Mouse (Mus musculus) ovary, adult 18-20 months (tissue): ENCODE measurements around the gene Fam227a.

Experiments used
- DNase-seq: peaks from one replicate; pipeline ENCODE4 v3.0.0; 2022; ENCODE audit warnings: low spot score, mixed read lengths

Gene Fam227a

GRCm38 (mm10) chr15:79616729-79617128 lies 42.0 kb downstream of the Fam227a start:
- DNase-seq, result no peak

- no peak for DNase-seq
Measured at GRCm38 (mm10) chr15:79615501-79615900, 43.3 kb downstream of the Fam227a start.

GRCm38 (mm10) chr15:79609226-79609625 lies 49.5 kb downstream of the Fam227a start:
- no peak for DNase-seq

- no peak for DNase-seq
Measured at GRCm38 (mm10) chr15:79608214-79608613, 50.5 kb downstream of the Fam227a start.

- DNase-seq, result no peak
Measured at GRCm38 (mm10) chr15:79607757-79608156, 51.0 kb downstream of the Fam227a start.

- no peak for DNase-seq
Measured at GRCm38 (mm10) chr15:79606161-79606560, 52.6 kb downstream of the Fam227a start.

GRCm38 (mm10) chr15:79604990-79605665 lies 53.6 kb downstream of the Fam227a start, which contains the start of gene Dmc1:
Gene Dmc1 (minus strand): TSS chr15:79605109.
- DNase-seq, result peak; percentile 12

GRCm38 (mm10) chr15:79600176-79600575 lies 58.6 kb downstream of the Fam227a start:
- DNase-seq, result no peak

GRCm38 (mm10) chr15:79598715-79599114 lies 60.0 kb downstream of the Fam227a start:
- DNase-seq, result no peak

GRCm38 (mm10) chr15:79581581-79581980 lies 77.2 kb downstream of the Fam227a start:
- DNase-seq, result no peak

- no peak for DNase-seq
Measured at GRCm38 (mm10) chr15:79577671-79578426, 80.9 kb downstream of the Fam227a start.

GRCm38 (mm10) chr15:79576947-79577346 lies 81.8 kb downstream of the Fam227a start:
- DNase-seq, result no peak

GRCm38 (mm10) chr15:79575543-79576222 lies 83.1 kb downstream of the Fam227a start:
- DNase-seq, result no peak

GRCm38 (mm10) chr15:79562417-79562816 lies 96.3 kb downstream of the Fam227a start:
- DNase-seq, result no peak

GRCm38 (mm10) chr15:79559649-79560048 lies 99.1 kb downstream of the Fam227a start:
- no peak for DNase-seq
